In genomic region chr2:120124946-120125345, GRCm38 (mm10) we compare ENCODE assay signal across 27 mouse cellular contexts. TPM values are rescaled to one million over a fixed set of nuclear protein-coding genes. Genes with fewer than 3 reads are reported as not detected.
DNase-seq lines count a peak whose midpoint lies in the region; ATAC-seq and TF ChIP-seq lines count a peak whose summit lies in the region.
"Had no signal": no experiment of that assay in that cellular context is flagged by ENCODE, and none has a peak within 500 bp of the region (broad histone marks: within the 10 kb centered on the region; RNA-seq: fewer than 3 reads in every experiment).

No protein-coding gene starts in this region.

- H3K36me3 ChIP-seq in heart, embryonic 15.5 days: 0 out of 2 replicates have a peak, but pooled peaks cover 6% of the 10 kb centered on the region
- no peaks in the 10 kb centered on the region for H3K36me3 ChIP-seq in lung, postnatal 0 days (ENCODE audit: insufficient read depth, low read length)
- H3K36me3 ChIP-seq: embryonic facial prominence, embryonic 12.5 days; forebrain, embryonic 15.5 days; hindbrain, embryonic 12.5 days; midbrain, embryonic 13.5 days; neural tube, embryonic 15.5 days had no signal

- peaks cover 59% of the 10 kb centered on the region for H3K4me1 ChIP-seq in heart, embryonic 15.5 days (replicated peaks)
- H3K4me1 ChIP-seq in lung, postnatal 0 days (ENCODE audit: insufficient read depth, low read depth, low read length): peaks cover 25% of the 10 kb centered on the region
- H3K4me1 ChIP-seq: forebrain, embryonic 15.5 days; midbrain, embryonic 13.5 days; neural tube, embryonic 15.5 days had no signal

- no peak overlapping the region for H3K4me3 ChIP-seq in heart, embryonic 15.5 days
- H3K4me3 ChIP-seq in lung, postnatal 0 days (ENCODE audit: low read depth, low read length): no peak overlapping the region
- H3K4me3 ChIP-seq: embryonic facial prominence, embryonic 12.5 days; forebrain, embryonic 10.5 days; forebrain, embryonic 15.5 days; hindbrain, embryonic 12.5 days; liver, embryonic 13.5 days; megakaryocyte, embryonic 14.5 days; midbrain, embryonic 13.5 days; neural tube, embryonic 15.5 days had no signal

- WGBS in heart, embryonic 15.5 days: 64% methylated on average over 2 of the region's 2 CpGs
- 66% methylated on average over 2 of the region's 2 CpGs for WGBS in lung, postnatal 0 days

- H3K9ac ChIP-seq in heart, embryonic 15.5 days: no peak overlapping the region
- H3K9ac ChIP-seq in lung, postnatal 0 days (replicated peaks; ENCODE audit: low read depth): no peak overlapping the region
- H3K9ac ChIP-seq: embryonic facial prominence, embryonic 12.5 days; forebrain, embryonic 15.5 days; hindbrain, embryonic 12.5 days; liver, embryonic 13.5 days; midbrain, embryonic 13.5 days; neural tube, embryonic 15.5 days had no signal

- ATAC-seq in heart, embryonic 15.5 days (replicated peaks; ENCODE audit: insufficient number of reproducible peaks, insufficient read depth, low FRiP score, low read depth): no peak
- ATAC-seq in lung, postnatal 0 days: peak; percentile 18; the same call in 1 of the 2 replicates
- ATAC-seq: forebrain, embryonic 15.5 days; hindbrain, postnatal 0 days; intestine, postnatal 0 days; midbrain, embryonic 13.5 days had no signal

- DNase-seq in embryo, embryonic 10.5 days (ENCODE audit: low spot score): peak; percentile 12
- no peak for DNase-seq in embryo, embryonic 11 days
- no peak for DNase-seq in heart, postnatal 4 days
- peak; percentile 48 for DNase-seq in lung, postnatal 0 days (ENCODE audit: low spot score)
- DNase-seq in lung, postnatal 10 days: no peak
- peak; percentile 9 for DNase-seq in retina, embryonic 14.5 days (ENCODE audit: low spot score)
- no peak for DNase-seq in urinary bladder, postnatal 4 days (ENCODE audit: low spot score in 2 of 2)
- DNase-seq: adrenal gland, postnatal 14 days; gastrocnemius, postnatal 36 days; heart, postnatal 14 days; left cerebral cortex, postnatal 4 days; liver, embryonic 13.5 days; lung, adult 2 months; lung, postnatal 36 days; right cerebral cortex, adult 18-20 months; spleen, adult 18-20 months; thymus, postnatal 14 days had no signal

- no peaks in the 10 kb centered on the region for H3K27me3 ChIP-seq in heart, embryonic 15.5 days
- no peaks in the 10 kb centered on the region for H3K27me3 ChIP-seq in lung, postnatal 0 days (replicated peaks; ENCODE audit: insufficient read depth, low read length)
- H3K27me3 ChIP-seq: embryonic facial prominence, embryonic 12.5 days; forebrain, embryonic 15.5 days; hindbrain, embryonic 12.5 days; liver, embryonic 13.5 days; megakaryocyte, embryonic 14.5 days; midbrain, embryonic 13.5 days; neural tube, embryonic 15.5 days had no signal

- TF ChIP-seq EP300 in lung, postnatal 0 days (IDR thresholded peaks at IDR 0.05): no peak

- H3K9me3 ChIP-seq in heart, embryonic 15.5 days (replicated peaks): no peaks in the 10 kb centered on the region
- no peaks in the 10 kb centered on the region for H3K9me3 ChIP-seq in lung, postnatal 0 days (ENCODE audit: low read length)
- H3K9me3 ChIP-seq: embryonic facial prominence, embryonic 12.5 days; forebrain, embryonic 10.5 days; forebrain, embryonic 15.5 days; hindbrain, embryonic 12.5 days; liver, embryonic 13.5 days; megakaryocyte, embryonic 14.5 days; midbrain, embryonic 13.5 days; neural tube, embryonic 15.5 days had no signal

- no peak for TF ChIP-seq CTCF in lung, postnatal 0 days (IDR thresholded peaks at IDR 0.05)

- no peak overlapping the region for H3K4me2 ChIP-seq in heart, embryonic 15.5 days
- H3K4me2 ChIP-seq in lung, postnatal 0 days (replicated peaks; ENCODE audit: low read depth, low read length): no peak overlapping the region
- H3K4me2 ChIP-seq: embryonic facial prominence, embryonic 12.5 days; forebrain, embryonic 15.5 days; hindbrain, embryonic 12.5 days; liver, embryonic 13.5 days; midbrain, embryonic 13.5 days; neural tube, embryonic 15.5 days had no signal

- peak overlapping the region; percentile 5; the same call in 1 of the 2 replicates for H3K27ac ChIP-seq in heart, embryonic 15.5 days
- H3K27ac ChIP-seq in lung, postnatal 0 days (ENCODE audit: low read length): no peak overlapping the region
- H3K27ac ChIP-seq: embryonic facial prominence, embryonic 12.5 days; forebrain, embryonic 10.5 days; forebrain, embryonic 15.5 days; hindbrain, embryonic 12.5 days; hindbrain, postnatal 0 days; liver, embryonic 13.5 days; midbrain, embryonic 13.5 days; neural tube, embryonic 15.5 days had no signal

RNA-seq across cellular contexts. Expression of gene Ehd4, which starts 29.5 kb away (rescaled TPM):
- 164 and 188 TPM in 2 replicates for polyA plus RNA-seq in heart, embryonic 15.5 days (2015; fragmentation: Nextera tagmentation; extraction: Ambion mirVana)
- 100 to 1,000 TPM; 461 to 503 TPM for total RNA-seq in heart, postnatal 4 days (2021)
- 228 and 262 TPM in 2 replicates for polyA plus RNA-seq in lung, postnatal 0 days (2015; fragmentation: Nextera tagmentation; extraction: Ambion mirVana)

Comparison
In these comparisons a context has a peak if more than half of its experiments do, and no peak if none do; other contexts are left out.
1. DNase-seq: peak in embryo, embryonic 10.5 days (single experiment), lung, postnatal 0 days (single experiment) and retina, embryonic 14.5 days (single experiment); none in embryo, embryonic 11 days (single experiment), heart, postnatal 4 days (single experiment), lung, postnatal 10 days (single experiment) and urinary bladder, postnatal 4 days (0 of 2).